Mouse (Mus musculus) heart, postnatal 0 days (tissue): ENCODE measurements at regions not wholly inside any gene's neighbourhood (a gene's known extent, or its start where the extent isn't known, plus 50 kb on each side); places are given as distances from the start of the nearest gene placed in this dataset.

Experiments
- CTCF ChIP-seq: IDR thresholded peaks from 2 replicates; pipeline ENCODE4 v1.5.1; 2016; ENCODE audit warnings: antibody characterized with exemption, control low read depth, low read depth
- EP300 ChIP-seq: IDR thresholded peaks from 2 replicates; pipeline ENCODE4 v1.6.1; 2016; ENCODE audit warnings: antibody characterized with exemption, low read depth

DNA sequence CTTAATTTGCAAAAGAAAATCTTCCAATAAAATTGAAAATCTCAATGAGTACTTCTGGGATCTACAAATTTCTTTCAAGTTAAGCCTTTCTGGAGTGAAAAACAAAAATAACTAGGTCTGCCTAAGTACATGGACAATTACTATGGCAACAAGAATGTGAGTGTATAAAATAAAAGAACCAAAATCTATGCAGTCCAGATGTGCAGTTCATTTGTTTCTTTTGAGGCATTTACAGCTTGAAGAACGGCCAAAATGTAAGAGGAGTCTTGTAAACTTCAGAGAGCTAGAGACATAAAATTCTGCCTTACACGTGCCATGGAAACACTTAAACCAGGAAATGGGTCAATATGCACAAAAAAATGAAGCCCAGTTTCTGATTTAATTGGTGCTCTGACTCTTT lies 698.7 kb downstream of the Htr1a start:
- no peak for TF ChIP-seq CTCF
- TF ChIP-seq EP300 = no peak
